Mouse (Mus musculus) 3T3-L1 (cell line): Measurements from ENCODE around the gene Cdk4.

ENCODE experiments used
- DNase-seq: peaks from one replicate; pipeline ENCODE4 v3.0.0-alpha.2; 2015; ENCODE audit warnings: low read depth, low spot score

Gene Cdk4

GRCm38 (mm10) chr10:127098514-127098913, 35.2 kb downstream of the Cdk4 start:
- DNase-seq = no peak

GRCm38 (mm10) chr10:127099191-127099590, 35.9 kb downstream of the Cdk4 start:
- DNase-seq = no peak

DNA sequence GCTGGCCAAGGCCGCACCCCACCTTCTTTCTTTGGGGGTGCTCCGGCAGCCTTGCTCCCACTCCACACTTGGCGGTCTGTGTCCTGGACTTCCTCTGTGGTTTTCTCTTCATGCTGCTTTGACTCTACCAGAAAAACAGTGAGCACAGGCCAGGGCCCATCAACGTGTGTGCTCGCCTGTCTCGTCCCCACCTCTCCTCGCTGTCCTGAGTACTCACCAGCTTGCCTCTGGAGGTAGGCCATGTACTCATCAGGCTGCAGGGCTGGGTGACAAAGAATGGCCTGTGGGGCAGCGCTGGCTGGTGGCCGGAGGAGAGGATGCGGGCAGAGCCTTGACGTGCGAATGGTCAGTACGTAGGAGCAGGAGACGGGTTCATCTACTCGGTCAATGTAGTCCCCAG, 36.5 kb downstream of the Cdk4 start:
- DNase-seq = no peak

- DNase-seq = no peak
Measured at GRCm38 (mm10) chr10:127100414-127100813, 37.1 kb downstream of the Cdk4 start.

DNA sequence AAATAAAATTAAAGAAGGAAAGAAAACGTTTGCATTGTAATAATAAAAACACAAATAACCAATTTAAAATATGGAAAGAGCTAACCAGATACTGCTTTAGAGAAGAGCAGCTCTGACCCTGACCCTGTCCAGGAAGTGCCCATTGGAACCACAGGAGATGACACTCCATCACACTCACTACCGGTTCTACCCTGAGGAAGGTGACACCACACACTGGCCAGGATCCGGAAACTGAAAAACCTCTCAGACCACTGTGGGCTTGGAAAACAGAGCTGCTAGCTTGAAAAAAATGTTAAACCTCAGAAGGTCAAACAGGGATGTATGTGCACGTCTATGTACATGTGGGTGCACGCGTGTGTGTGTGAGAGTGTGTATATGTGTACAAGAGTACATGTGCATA, 37.8 kb downstream of the Cdk4 start:
- DNase-seq = no peak

GRCm38 (mm10) chr10:127103631-127104030, 40.3 kb downstream of the Cdk4 start:
- no peak for DNase-seq

DNA sequence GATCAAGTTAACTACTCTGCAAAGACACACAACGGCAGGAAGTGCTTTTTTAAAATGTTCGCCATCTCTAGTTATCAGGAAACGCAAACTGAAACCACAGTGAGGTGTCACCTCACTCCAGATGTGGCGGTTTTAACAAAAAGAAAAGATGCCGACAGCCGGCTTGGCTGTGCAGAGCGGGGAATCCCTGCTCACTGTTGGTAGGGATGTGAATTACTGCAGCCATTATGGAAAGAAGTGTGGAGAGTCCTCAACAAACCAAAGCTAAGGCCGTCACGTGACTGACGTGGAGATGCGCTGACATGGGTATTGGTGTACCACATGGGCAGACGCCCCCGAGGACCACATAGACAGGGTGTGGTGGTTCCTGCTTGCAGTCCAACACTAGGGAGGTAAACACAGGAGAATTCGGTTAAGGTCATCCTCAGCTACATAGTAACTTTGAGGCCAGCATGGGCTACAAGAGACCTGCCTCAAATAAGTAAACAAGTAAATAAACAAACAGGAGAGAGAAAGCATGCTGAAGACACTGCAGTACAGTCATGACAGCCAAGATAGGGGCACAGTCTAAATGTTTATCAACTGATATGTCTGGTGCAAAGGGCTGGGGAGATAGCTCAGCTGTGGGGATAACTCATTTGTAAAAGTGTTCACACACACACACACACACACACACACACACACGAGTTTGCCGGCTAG, 44.4 kb downstream of the Cdk4 start:
- no peak for DNase-seq

GRCm38 (mm10) chr10:127108262-127108583, 44.9 kb downstream of the Cdk4 start:
- DNase-seq = no peak

DNA sequence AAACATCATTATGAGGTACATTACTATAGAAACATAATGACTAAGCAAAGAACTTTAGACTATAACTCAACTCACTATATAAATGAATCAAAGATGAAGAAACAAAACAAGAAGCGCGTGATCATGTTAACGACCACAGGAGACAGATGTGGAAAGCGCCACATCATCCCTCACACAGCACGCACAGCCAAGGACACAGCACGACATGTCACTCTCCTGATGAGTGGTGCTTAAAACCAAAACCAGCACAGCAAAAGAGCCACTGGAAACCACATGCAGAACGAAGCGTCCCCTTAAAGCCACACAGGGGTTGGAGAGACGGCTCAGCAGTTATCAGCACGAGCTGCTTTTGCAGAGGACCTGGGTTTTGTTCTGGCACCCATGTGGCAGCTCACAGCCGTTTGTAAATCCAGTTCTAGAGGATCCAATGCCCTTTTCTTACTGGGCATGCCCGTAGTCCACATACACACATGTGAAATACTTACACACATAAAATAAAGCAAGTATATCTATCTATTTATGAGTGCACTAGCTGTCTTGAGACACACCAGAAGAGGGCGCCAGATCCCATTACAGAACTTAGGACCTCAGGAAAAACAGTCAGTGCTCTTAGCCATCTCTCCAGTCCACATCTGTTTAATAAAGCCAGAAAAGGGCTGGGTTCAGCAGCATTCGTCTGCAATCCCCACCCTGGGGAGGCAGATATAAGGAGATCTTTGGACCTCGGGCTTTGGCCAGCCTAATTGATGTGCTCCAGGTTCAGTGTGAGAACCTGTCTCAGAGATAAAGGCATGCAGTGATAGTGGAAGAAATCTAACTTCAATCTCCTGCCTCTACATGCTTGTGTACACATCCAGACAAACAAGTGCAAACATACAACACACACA, 47.9 kb downstream of the Cdk4 start:
- peak; percentile 27 for DNase-seq

DNA sequence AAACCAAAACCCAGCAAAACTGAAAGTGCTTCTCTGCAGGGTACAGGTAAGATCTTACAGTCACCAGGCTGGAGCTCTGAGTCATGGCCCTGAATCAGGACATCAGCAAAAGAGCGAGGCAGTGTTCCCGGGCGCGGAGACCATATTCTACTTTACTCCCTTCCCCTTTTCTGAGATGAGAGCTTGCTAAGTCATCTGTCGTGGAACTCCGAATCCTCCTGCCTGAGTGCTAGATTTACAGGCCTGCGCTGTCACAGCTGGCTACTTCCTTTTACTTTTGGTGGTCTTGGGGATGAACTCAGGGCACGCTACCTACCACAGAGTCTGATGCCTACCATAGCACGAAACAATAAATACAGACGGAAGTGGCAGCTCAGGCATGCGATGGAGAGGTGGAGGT, 51.1 kb downstream of the Cdk4 start:
- DNase-seq = no peak

DNA sequence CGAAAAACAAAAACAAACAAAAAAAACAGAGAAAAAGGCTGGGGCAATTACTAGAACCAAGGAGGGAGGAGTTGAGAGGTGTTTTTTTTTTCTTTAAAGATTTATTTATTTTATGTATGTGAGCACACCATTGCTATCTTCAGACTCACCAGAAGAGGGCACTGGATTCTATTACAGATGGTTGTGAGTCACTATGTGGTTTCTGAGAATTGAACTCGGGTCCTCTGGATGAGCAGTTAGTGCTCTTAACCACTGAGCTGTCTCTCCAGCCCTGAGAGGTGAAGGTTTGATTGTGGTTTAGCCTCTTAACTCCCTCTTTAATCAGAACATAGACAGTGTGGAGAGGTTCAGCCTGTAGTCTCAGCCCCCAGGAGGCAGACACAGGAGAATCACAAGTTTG, 51.7 kb downstream of the Cdk4 start:
- DNase-seq = peak; percentile 75
